Mouse (Mus musculus) cortical plate, adult 2 months (tissue): ENCODE measurements around the gene Clic3. TPM values are rescaled to one million over a fixed set of nuclear protein-coding genes. Genes with fewer than 3 reads are reported as not detected.

Source experiments
- H3K27ac ChIP-seq: fragments of 200-500 bp; 2 replicates; pipeline ENCODE4 v1.5.1; 2012; ENCODE audit warnings: low read length, control low read depth, inconsistent platforms; ENCODE audit not compliant: insufficient read depth
- H3K4me1 ChIP-seq: fragments of 200-500 bp; 2 replicates; pipeline ENCODE4 v1.6.1; 2011; ENCODE audit warnings: low read length; ENCODE audit not compliant: control insufficient read depth, insufficient read depth
- H3K4me3 ChIP-seq: fragments of 200-500 bp; 2 replicates; pipeline ENCODE4 v1.5.1; 2011; ENCODE audit warnings: mild to moderate bottlenecking, low read length, control low read depth; ENCODE audit not compliant: insufficient read depth
- CTCF ChIP-seq: fragments of 200-500 bp; IDR thresholded peaks from 2 replicates; pipeline ENCODE4 v1.5.1; 2011; ENCODE audit warnings: mild to moderate bottlenecking, control low read depth, low read length; ENCODE audit not compliant: insufficient read depth; ENCODE audit errors: extremely low read depth
- POLR2A ChIP-seq: fragments of 200-500 bp; IDR thresholded peaks from 2 replicates; pipeline ENCODE4 v1.6.1; 2011; ENCODE audit warnings: mild to moderate bottlenecking, low read length, control low read depth; ENCODE audit not compliant: insufficient read depth; ENCODE audit errors: extremely low read depth
- polyA plus RNA-seq: library from polyadenylated mRNA; depleted of rRNA; stranded (reverse); fragments of >200 nt; gene quantifications from 2 replicates; pipeline ENCODE4 v1.2.3, GENCODE M21; 2012

The Clic3 gene
- polyA plus RNA-seq, 1 experiment = 0.79 TPM

- no peak for TF ChIP-seq CTCF
- TF ChIP-seq POLR2A = no peak
- H3K4me1 ChIP-seq = peaks cover 4% of the 10 kb centered on the region; the same call in 1 of the 2 replicates
Observed at GRCm38 (mm10) chr2:25479551-25480311, 23.1 kb downstream of the Clic3 start.

GRCm38 (mm10) chr2:25480541-25480940 lies 23.9 kb downstream of the Clic3 start:
- H3K4me1 ChIP-seq = peaks cover 4% of the 10 kb centered on the region; the same call in 1 of the 2 replicates
- H3K27ac ChIP-seq = no peak overlapping the region
- TF ChIP-seq POLR2A (no peak), CTCF (no peak)
- H3K4me3 ChIP-seq = no peak overlapping the region

More at GRCm38 (mm10) chr2:25479551-25480311, 23.1 kb downstream of the Clic3 start:
- Histone ChIP-seq H3K4me3 (no peak overlapping the region), H3K27ac (peak overlapping the region; percentile 52; the same call in 1 of the 2 replicates)

GRCm38 (mm10) chr2:25482969-25483368 lies 26.3 kb downstream of the Clic3 start:
- TF ChIP-seq CTCF (peak; percentile 46), POLR2A (no peak)
- Histone ChIP-seq H3K4me1 (peaks cover 4% of the 10 kb centered on the region; the same call in 1 of the 2 replicates), H3K27ac (no peak overlapping the region), H3K4me3 (no peak overlapping the region)

GRCm38 (mm10) chr2:25484901-25485647 lies 28.4 kb downstream of the Clic3 start:
- H3K4me1 ChIP-seq = no peaks in the 10 kb centered on the region
- H3K4me3 ChIP-seq = no peak overlapping the region
- TF ChIP-seq CTCF (no peak), POLR2A (no peak)
- H3K27ac ChIP-seq = no peak overlapping the region

- Histone ChIP-seq H3K4me3 (no peak overlapping the region), H3K4me1 (no peaks in the 10 kb centered on the region), H3K27ac (no peak overlapping the region)
- TF ChIP-seq CTCF (no peak), POLR2A (no peak)
Observed at GRCm38 (mm10) chr2:25487965-25488670, 31.5 kb downstream of the Clic3 start.

- H3K4me3 ChIP-seq = no peak overlapping the region
- TF ChIP-seq POLR2A (no peak), CTCF (no peak)
- no peak overlapping the region for H3K27ac ChIP-seq
- no peaks in the 10 kb centered on the region for H3K4me1 ChIP-seq
Observed at GRCm38 (mm10) chr2:25488671-25489068, 32.0 kb downstream of the Clic3 start.

GRCm38 (mm10) chr2:25492988-25493387 lies 36.4 kb downstream of the Clic3 start:
- Histone ChIP-seq H3K27ac (no peak overlapping the region), H3K4me3 (no peak overlapping the region), H3K4me1 (no peaks in the 10 kb centered on the region)
- TF ChIP-seq POLR2A (no peak), CTCF (no peak)

GRCm38 (mm10) chr2:25493476-25493961 lies 36.9 kb downstream of the Clic3 start, which contains the start of gene Lcn12:
Lcn12 (minus strand) TSS chr2:25493911.
- no peak for TF ChIP-seq POLR2A
- no peak for TF ChIP-seq CTCF
- Histone ChIP-seq H3K4me3 (no peak within 1 kb of the TSS), H3K27ac (no peak within 1 kb of the TSS), H3K4me1 (no peaks in the 10 kb centered on the region)

GRCm38 (mm10) chr2:25496462-25496861 lies 39.8 kb downstream of the Clic3 start:
- H3K4me3 ChIP-seq = no peak overlapping the region
- H3K4me1 ChIP-seq = no peaks in the 10 kb centered on the region; the same call in 1 of the 2 replicates
- TF ChIP-seq POLR2A (no peak), CTCF (peak; percentile 51)
- no peak overlapping the region for H3K27ac ChIP-seq
